Mouse (Mus musculus): ENCODE results near the gene Nampt. TPM values are rescaled to one million over a fixed set of nuclear protein-coding genes. Genes with fewer than 3 reads are reported as not detected.
"Not testable (repeated sequence)": the region's sequence is repeated elsewhere in the genome, so short reads cannot be mapped to it uniquely, and the experiment has no call there.

Gene Nampt
- polyA plus RNA-seq, 1 experiment from 2014 or later = 19.8 TPM

DNA sequence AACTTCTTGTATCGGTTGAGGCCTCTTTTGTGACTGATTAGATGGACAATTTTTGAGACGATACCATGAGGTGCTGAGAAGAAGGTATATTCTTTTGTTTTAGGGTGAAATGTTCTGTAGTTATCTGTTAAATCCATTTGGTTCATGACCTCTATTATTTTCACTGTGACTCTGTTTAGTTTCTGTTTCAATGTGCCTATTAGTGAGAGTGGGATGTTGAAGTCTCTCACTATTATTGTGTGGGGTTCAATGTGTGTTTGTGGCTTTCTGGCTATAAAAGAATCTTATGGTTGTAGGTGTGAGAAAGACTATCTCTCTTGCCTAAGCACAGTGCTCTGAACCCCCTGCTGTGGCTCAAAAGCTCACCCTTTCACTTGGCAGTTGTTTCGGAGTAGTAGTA is 68.9 kb downstream of the Nampt start:
- Histone ChIP-seq H3K9me3 (ENCODE audit: control insufficient read depth, low read length) (no peaks in the 10 kb centered on the region), H3K4me2 (ENCODE audit: low read length) (no peak overlapping the region), H3K27me3 (ENCODE audit: control insufficient read depth, insufficient read depth, low read length) (no peaks in the 10 kb centered on the region), H3K4me3 (ENCODE audit: control insufficient read depth in 1 of 2, insufficient read depth in 1 of 2, low read depth in 1 of 2, low read length in 2 of 2) (no peak overlapping the region), H3K9ac (ENCODE audit: low read length) (no peak overlapping the region), H3K4me1 (ENCODE audit: control insufficient read depth in 2 of 2, insufficient read depth in 2 of 2, low read length in 2 of 2) (peaks cover 4 to 9% of the 10 kb centered on the region in 2 experiments), H3K27ac (replicated peaks in 1 of 2; ENCODE audit: control insufficient read depth in 1 of 2, insufficient read depth in 1 of 2, low read depth in 2 of 2, low read length in 2 of 2) (no peak overlapping the region), H3K36me3 (ENCODE audit: control insufficient read depth, insufficient read depth, low read length) (no peaks in the 10 kb centered on the region)
- WGBS = 89% methylated on average over 3 of the region's 3 CpGs
- ATAC-seq (ENCODE audit: insufficient number of reproducible peaks, insufficient read depth, low FRiP score, low read depth) = no peak

DNA sequence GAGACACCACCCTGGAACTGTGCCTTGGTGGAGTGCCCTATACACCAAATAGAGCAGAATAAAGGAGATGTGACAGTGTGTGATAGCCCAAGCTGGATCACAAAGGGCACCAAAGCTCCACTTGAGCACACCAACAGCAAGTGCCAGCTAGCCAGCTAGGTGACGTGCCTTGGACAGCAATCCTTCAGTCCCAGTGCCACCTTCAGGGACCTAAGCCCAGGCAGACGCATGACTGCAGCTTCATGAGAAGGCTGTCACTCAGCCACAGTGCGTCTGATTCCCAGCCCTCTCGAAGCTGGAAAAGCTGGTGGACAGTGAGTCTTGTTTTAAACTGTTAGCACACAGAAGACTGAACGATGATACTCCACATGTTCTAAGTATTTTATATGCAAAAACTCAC is 70.5 kb downstream of the Nampt start:
- Histone ChIP-seq H3K27me3 (ENCODE audit: control insufficient read depth, insufficient read depth, low read length) (no peaks in the 10 kb centered on the region), H3K4me2 (ENCODE audit: low read length) (no peak overlapping the region), H3K27ac (replicated peaks in 1 of 2; ENCODE audit: control insufficient read depth in 1 of 2, insufficient read depth in 1 of 2, low read depth in 2 of 2, low read length in 2 of 2) (no peak overlapping the region), H3K4me1 (ENCODE audit: control insufficient read depth in 2 of 2, insufficient read depth in 2 of 2, low read length in 2 of 2) (peaks cover 4 to 5% of the 10 kb centered on the region in 2 experiments), H3K36me3 (ENCODE audit: control insufficient read depth, insufficient read depth, low read length) (no peaks in the 10 kb centered on the region), H3K4me3 (ENCODE audit: control insufficient read depth in 1 of 2, insufficient read depth in 1 of 2, low read depth in 1 of 2, low read length in 2 of 2) (no peak overlapping the region), H3K9me3 (ENCODE audit: control insufficient read depth, low read length) (no peaks in the 10 kb centered on the region), H3K9ac (ENCODE audit: low read length) (no peak overlapping the region)
- ATAC-seq (ENCODE audit: insufficient number of reproducible peaks, insufficient read depth, low FRiP score, low read depth) = no peak
- 59% methylated on average over 5 of the region's 5 CpGs for WGBS

GRCm38 (mm10) chr12:32890455-32890854 is 71.1 kb downstream of the Nampt start:
- no peak for ATAC-seq (ENCODE audit: insufficient number of reproducible peaks, insufficient read depth, low FRiP score, low read depth)
- WGBS = 54% methylated on average over 4 of the region's 4 CpGs
- no peak overlapping the region for H3K9ac ChIP-seq (ENCODE audit: low read length)
- no peak overlapping the region for H3K4me3 ChIP-seq (ENCODE audit: control insufficient read depth in 1 of 2, insufficient read depth in 1 of 2, low read depth in 1 of 2, low read length in 2 of 2)
- H3K4me2 ChIP-seq (ENCODE audit: low read length) = no peak overlapping the region
- H3K9me3 ChIP-seq (ENCODE audit: control insufficient read depth, low read length) = no peaks in the 10 kb centered on the region
- no peaks in the 10 kb centered on the region for H3K36me3 ChIP-seq (ENCODE audit: control insufficient read depth, insufficient read depth, low read length)
- no peaks in the 10 kb centered on the region; a peak in 1 of 4 replicates for H3K4me1 ChIP-seq (ENCODE audit: control insufficient read depth in 2 of 2, insufficient read depth in 2 of 2, low read length in 2 of 2)
- no peak overlapping the region for H3K27ac ChIP-seq (replicated peaks in 1 of 2; ENCODE audit: control insufficient read depth in 1 of 2, insufficient read depth in 1 of 2, low read depth in 2 of 2, low read length in 2 of 2)
- no peaks in the 10 kb centered on the region for H3K27me3 ChIP-seq (ENCODE audit: control insufficient read depth, insufficient read depth, low read length)

- not testable (repeated sequence) for H3K9ac ChIP-seq (ENCODE audit: low read length); H3K36me3 ChIP-seq (ENCODE audit: control insufficient read depth, insufficient read depth, low read length); H3K27ac ChIP-seq (replicated peaks in 1 of 2; ENCODE audit: control insufficient read depth in 1 of 2, insufficient read depth in 1 of 2, low read depth in 2 of 2, low read length in 2 of 2); H3K9me3 ChIP-seq (ENCODE audit: control insufficient read depth, low read length); H3K4me3 ChIP-seq (ENCODE audit: control insufficient read depth in 1 of 2, insufficient read depth in 1 of 2, low read depth in 1 of 2, low read length in 2 of 2); H3K27me3 ChIP-seq (ENCODE audit: control insufficient read depth, insufficient read depth, low read length); H3K4me2 ChIP-seq (ENCODE audit: low read length); H3K4me1 ChIP-seq (ENCODE audit: control insufficient read depth in 2 of 2, insufficient read depth in 2 of 2, low read length in 2 of 2); ATAC-seq (ENCODE audit: insufficient number of reproducible peaks, insufficient read depth, low FRiP score, low read depth)
- WGBS = 86% methylated on average over 13 of the region's 13 CpGs
Observed at GRCm38 (mm10) chr12:32891271-32891670, 71.9 kb downstream of the Nampt start.

- no peaks in the 10 kb centered on the region for H3K9me3 ChIP-seq (ENCODE audit: control insufficient read depth, low read length)
- H3K27ac ChIP-seq (replicated peaks in 1 of 2; ENCODE audit: control insufficient read depth in 1 of 2, insufficient read depth in 1 of 2, low read depth in 2 of 2, low read length in 2 of 2) = no peak overlapping the region
- H3K4me2 ChIP-seq (ENCODE audit: low read length) = no peak overlapping the region
- no peaks in the 10 kb centered on the region; a peak in 1 of 4 replicates for H3K4me1 ChIP-seq (ENCODE audit: control insufficient read depth in 2 of 2, insufficient read depth in 2 of 2, low read length in 2 of 2)
- peaks cover 7% of the 10 kb centered on the region for H3K27me3 ChIP-seq (ENCODE audit: control insufficient read depth, insufficient read depth, low read length)
- WGBS = 40% methylated on average over 12 of the region's 12 CpGs
- no peaks in the 10 kb centered on the region for H3K36me3 ChIP-seq (ENCODE audit: control insufficient read depth, insufficient read depth, low read length)
- ATAC-seq (ENCODE audit: insufficient number of reproducible peaks, insufficient read depth, low FRiP score, low read depth) = no peak
- H3K9ac ChIP-seq (ENCODE audit: low read length) = no peak overlapping the region
- no peak overlapping the region for H3K4me3 ChIP-seq (ENCODE audit: control insufficient read depth in 1 of 2, insufficient read depth in 1 of 2, low read depth in 1 of 2, low read length in 2 of 2)
Observed at GRCm38 (mm10) chr12:32893212-32893611, 73.9 kb downstream of the Nampt start.

- no peaks in the 10 kb centered on the region for H3K9me3 ChIP-seq (ENCODE audit: control insufficient read depth, low read length)
- H3K9ac ChIP-seq (ENCODE audit: low read length) = no peak overlapping the region
- no peak overlapping the region for H3K4me3 ChIP-seq (ENCODE audit: control insufficient read depth in 1 of 2, insufficient read depth in 1 of 2, low read depth in 1 of 2, low read length in 2 of 2)
- no peaks in the 10 kb centered on the region for H3K36me3 ChIP-seq (ENCODE audit: control insufficient read depth, insufficient read depth, low read length)
- 77% methylated on average over 1 of the region's 1 CpGs for WGBS
- peaks cover 7% of the 10 kb centered on the region for H3K27me3 ChIP-seq (ENCODE audit: control insufficient read depth, insufficient read depth, low read length)
- no peak overlapping the region for H3K27ac ChIP-seq (replicated peaks in 1 of 2; ENCODE audit: control insufficient read depth in 1 of 2, insufficient read depth in 1 of 2, low read depth in 2 of 2, low read length in 2 of 2)
- H3K4me1 ChIP-seq (ENCODE audit: control insufficient read depth in 2 of 2, insufficient read depth in 2 of 2, low read length in 2 of 2) = no peaks in the 10 kb centered on the region; a peak in 1 of 4 replicates
- no peak overlapping the region for H3K4me2 ChIP-seq (ENCODE audit: low read length)
- ATAC-seq (ENCODE audit: insufficient number of reproducible peaks, insufficient read depth, low FRiP score, low read depth) = no peak
Observed at GRCm38 (mm10) chr12:32895806-32896205, 76.5 kb downstream of the Nampt start.

- ATAC-seq (ENCODE audit: insufficient number of reproducible peaks, insufficient read depth, low FRiP score, low read depth) = no peak
- Histone ChIP-seq H3K9me3 (ENCODE audit: control insufficient read depth, low read length) (no peaks in the 10 kb centered on the region), H3K27me3 (ENCODE audit: control insufficient read depth, insufficient read depth, low read length) (peaks cover 7% of the 10 kb centered on the region), H3K4me3 (ENCODE audit: control insufficient read depth in 1 of 2, insufficient read depth in 1 of 2, low read depth in 1 of 2, low read length in 2 of 2) (no peak overlapping the region), H3K27ac (replicated peaks in 1 of 2; ENCODE audit: control insufficient read depth in 1 of 2, insufficient read depth in 1 of 2, low read depth in 2 of 2, low read length in 2 of 2) (no peak overlapping the region), H3K4me2 (ENCODE audit: low read length) (no peak overlapping the region), H3K9ac (ENCODE audit: low read length) (no peak overlapping the region), H3K36me3 (ENCODE audit: control insufficient read depth, insufficient read depth, low read length) (no peaks in the 10 kb centered on the region), H3K4me1 (ENCODE audit: control insufficient read depth in 2 of 2, insufficient read depth in 2 of 2, low read length in 2 of 2) (no peaks in the 10 kb centered on the region; a peak in 1 of 4 replicates)
- WGBS = 40% methylated on average over 7 of the region's 7 CpGs
Observed at GRCm38 (mm10) chr12:32896496-32896895, 77.2 kb downstream of the Nampt start.

Data from heart, embryonic 14.5 days (tissue).